Mouse (Mus musculus): ENCODE data around the gene Smarcad1.

Smarcad1 gene

DNA sequence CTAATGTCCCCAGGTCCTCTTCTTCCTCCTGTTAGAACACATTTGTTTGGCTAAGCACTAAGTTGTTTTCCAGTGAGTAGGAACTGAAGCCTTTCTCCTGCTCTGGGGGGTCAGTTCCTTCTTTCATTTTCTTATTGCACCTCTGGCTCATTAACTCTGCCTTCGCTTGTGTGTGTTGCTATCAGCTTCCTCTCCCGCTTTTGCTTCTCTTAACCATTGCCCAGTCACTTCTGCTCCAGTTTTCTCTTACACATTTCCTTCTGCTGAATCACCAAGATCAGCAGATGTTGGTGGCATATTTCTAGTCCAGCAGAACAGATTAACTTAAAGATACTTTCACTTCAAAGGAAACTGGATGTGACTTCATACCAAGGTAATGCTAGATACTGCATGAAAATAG, 72.5 kb downstream of the Smarcad1 start:
- peak; percentile 75 for DNase-seq (ENCODE audit: low read depth)

DNA sequence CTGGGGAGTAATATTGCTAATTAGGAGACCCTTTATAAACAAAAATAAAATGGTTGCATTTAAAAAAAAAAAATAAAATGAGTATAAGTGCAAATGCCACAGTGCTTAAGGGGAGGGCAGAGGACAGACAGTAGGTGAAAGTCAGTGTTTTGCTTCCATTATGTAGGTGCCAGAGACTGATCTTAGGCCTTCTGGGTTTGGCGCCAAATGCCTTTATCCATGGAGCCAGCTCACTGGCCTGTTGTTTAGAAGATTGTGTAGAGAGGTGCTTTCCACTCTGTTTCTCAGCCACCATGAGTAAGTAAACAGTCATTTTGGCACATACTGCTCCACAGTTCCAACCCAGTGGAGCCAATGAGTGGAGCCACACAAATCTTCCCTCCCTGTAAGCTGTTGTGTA, 75.2 kb downstream of the Smarcad1 start:
- DNase-seq (ENCODE audit: low read depth) = no peak

GRCm38 (mm10) chr6:65126074-65126726, 83.8 kb downstream of the Smarcad1 start:
- peak; percentile 62 for DNase-seq (ENCODE audit: low read depth)

- no peak for DNase-seq (ENCODE audit: low read depth)
Measured at GRCm38 (mm10) chr6:65132376-65132775, 90.0 kb downstream of the Smarcad1 start.

DNA sequence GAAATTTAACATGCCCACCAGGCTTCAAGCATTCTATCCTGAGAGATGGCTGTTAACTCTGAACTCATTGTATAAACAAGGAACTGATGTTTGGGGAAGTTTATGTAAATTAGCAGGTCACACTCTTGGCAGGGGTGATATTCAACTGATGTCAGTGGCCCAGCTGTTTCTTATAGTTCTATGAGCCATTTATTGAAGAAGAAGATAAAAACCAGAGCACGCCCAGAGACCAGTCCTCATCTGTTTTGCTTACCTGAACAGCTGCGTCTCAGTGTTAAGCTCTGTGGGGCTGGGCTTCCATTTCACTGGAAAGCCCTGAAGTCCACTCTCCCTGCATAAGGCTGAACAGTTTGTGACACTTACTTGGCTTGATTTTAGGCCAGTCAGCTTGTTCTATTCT, 95.4 kb downstream of the Smarcad1 start:
- no peak for DNase-seq (ENCODE audit: low read depth)

DNA sequence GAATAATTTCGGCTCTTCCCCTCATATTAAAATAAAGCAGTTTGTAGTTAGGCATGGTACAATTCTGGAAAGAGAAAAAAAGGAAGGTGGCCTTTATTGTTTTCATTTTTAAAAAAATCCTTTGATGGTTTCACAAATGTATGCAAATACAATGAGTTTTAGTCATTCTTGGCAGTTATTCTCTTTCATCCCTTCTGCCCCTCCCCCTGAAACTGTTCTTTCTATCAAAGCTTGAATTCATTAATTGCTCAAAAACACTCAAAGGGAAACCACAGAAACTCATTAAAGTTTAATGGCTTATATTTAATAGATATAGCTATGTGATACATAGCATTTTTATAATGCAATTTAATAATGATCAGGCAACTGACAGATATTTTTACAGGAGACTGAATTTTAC, 95.9 kb downstream of the Smarcad1 start:
- no peak for DNase-seq (ENCODE audit: low read depth)

DNA sequence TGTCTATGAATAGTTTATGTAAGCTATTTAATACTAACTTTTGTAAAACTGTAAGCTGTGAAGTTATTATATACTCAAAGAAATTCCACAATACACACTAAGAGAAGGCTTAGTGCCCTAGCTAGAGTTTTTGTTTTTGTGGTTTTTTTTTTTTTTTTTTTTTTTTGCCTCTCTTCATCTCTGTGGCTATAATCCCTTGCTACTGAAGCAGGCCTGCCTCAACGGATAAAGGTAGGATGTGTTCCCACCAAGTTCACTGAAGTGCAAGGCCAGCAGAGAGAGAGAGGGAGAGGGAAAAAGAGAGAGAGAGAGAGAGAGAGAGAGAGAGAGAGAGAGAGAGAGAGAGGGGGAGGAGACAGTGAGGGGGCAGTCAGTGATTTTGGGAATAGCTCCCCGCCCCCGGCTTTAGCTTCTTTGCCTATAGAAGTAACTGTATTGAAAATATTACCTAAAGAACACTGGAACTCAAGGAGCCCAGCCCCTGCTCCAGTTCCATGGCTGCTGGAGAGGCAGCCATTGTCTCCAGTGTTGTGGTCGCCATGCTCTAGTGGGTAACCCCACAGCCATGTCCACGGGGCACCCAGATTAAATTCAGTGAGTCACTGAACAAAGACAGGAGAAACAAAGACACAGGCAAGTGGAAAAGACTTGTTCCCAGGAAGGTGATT, 97.8 kb downstream of the Smarcad1 start:
- DNase-seq (ENCODE audit: low read depth) = no peak

DNA sequence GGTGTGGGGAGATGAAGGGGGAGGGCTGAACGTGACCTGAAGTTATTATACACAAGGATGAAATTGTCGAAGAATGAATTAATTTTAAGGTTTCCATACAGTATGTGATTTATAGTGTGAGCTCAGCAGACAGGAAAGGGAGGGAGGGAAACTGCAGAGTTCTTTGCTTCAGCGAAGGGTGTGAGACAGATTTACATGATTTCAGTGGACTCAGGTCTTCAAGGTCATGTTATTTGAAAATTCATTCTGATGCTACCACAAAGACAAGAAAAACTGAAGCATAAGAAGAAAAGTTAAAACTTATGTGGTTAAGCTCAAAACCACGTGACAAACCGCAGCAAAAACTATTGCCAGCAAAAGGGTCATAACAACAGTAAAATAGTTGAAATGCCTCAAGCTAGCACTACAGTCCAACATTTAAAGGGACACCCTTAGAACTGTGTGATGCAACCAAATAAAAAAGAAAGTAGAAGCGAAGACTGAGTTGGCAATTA, 98.4 kb downstream of the Smarcad1 start:
- peak; percentile 54 for DNase-seq (ENCODE audit: low read depth)

DNA sequence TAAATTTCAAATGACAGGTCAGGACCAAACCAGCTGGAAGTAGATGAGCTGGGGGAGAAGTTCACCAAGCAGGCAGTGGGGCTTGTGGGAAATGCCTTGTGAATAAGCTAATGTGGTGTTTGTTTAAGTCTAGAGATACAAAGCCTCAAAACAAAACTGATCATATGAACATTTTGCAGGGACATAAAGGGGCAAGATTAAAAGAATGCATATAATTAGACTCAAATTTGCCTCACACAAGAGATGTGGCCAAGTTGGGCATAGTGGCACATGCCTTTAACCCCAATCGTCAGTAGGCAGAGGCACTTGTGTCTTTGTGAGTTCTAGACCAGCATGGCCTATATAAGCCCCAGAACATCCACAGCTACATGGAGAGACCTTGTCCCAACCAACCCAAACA, 99.9 kb downstream of the Smarcad1 start:
- DNase-seq (ENCODE audit: low read depth) = no peak

- peak; percentile 16 for DNase-seq (ENCODE audit: low read depth)
Measured at GRCm38 (mm10) chr6:65144621-65145205, 102.3 kb downstream of the Smarcad1 start, which contains the start of gene Hpgds. TSS of gene Hpgds (minus strand) at chr6:65144908.

GRCm38 (mm10) chr6:65146363-65146762, 104.0 kb downstream of the Smarcad1 start:
- DNase-seq (ENCODE audit: low read depth) = peak; percentile 25

- no peak for DNase-seq (ENCODE audit: low read depth)
Measured at GRCm38 (mm10) chr6:65150703-65151102, 108.3 kb downstream of the Smarcad1 start.

GRCm38 (mm10) chr6:65153570-65153969, 111.2 kb downstream of the Smarcad1 start:
- DNase-seq (ENCODE audit: low read depth) = no peak

- DNase-seq (ENCODE audit: low read depth) = no peak
Measured at GRCm38 (mm10) chr6:65157042-65157441, 114.7 kb downstream of the Smarcad1 start.

DNA sequence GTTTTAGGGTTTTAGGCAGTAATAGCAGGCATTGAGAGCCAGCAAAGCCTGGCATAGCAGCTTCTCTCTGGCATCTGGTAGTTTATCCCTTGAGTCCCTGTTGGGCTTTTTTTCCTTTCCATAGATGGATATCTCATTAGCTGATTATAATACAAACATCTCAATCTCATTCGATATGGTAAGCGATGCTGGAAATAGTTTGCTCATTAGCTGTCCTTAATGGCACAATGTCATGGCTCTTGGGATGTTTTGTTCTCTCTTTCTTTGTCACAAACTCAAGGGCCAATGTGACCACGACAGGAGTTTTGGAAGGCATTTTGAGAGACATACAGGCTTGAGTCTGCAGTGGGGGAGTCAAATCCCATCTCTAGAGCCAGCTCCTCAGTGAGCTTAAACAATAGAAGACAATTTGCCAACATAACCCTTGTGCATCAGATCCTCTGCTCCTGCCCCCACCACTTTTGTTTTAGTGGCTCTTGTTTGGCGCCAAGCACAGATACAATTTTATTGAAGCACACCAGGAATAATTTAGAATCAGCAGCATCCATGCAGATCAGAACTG, 117.1 kb downstream of the Smarcad1 start:
- DNase-seq (ENCODE audit: low read depth) = no peak

GRCm38 (mm10) chr6:65164137-65164536, 121.8 kb downstream of the Smarcad1 start:
- DNase-seq (ENCODE audit: low read depth) = no peak

DNA sequence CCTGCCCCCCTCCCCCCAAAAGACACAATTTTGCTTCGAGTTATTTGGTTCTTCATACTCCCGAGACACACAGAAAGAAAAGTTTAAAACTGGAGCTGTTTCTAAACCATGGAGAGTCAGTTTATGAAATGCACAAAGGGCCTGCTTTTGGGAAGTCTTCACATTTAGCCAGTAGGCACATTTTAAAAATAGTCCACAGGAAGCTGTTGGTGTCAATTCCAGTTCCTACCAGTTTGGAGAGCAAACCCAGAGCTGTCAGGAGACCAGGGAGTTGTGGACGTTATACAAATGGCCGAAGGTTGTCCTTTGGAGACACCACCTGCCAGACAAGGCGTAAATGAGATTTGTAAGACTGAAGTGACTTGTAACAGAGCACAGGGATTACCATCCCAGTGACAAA, 122.6 kb downstream of the Smarcad1 start:
- DNase-seq (ENCODE audit: low read depth) = peak; percentile 4

All from 416B (cell line).